Mouse (Mus musculus) megakaryocyte, embryonic 14.5 days (primary cell): ENCODE measurements at regions not wholly inside any gene's neighbourhood (a gene's known extent, or its start where the extent isn't known, plus 50 kb on each side); places are given as distances from the start of the nearest gene placed in this dataset.

Source experiments
- FLI1 ChIP-seq: IDR thresholded peaks from 2 replicates; pipeline ENCODE4 v1.6.1; 2012; ENCODE audit warnings: low read length, inconsistent platforms, mixed read lengths
- GATA1 ChIP-seq: IDR thresholded peaks from 3 replicates; pipeline ENCODE4 v1.6.1; 2012; ENCODE audit warnings: mixed read lengths, low read length, inconsistent platforms, borderline replicate concordance

DNA sequence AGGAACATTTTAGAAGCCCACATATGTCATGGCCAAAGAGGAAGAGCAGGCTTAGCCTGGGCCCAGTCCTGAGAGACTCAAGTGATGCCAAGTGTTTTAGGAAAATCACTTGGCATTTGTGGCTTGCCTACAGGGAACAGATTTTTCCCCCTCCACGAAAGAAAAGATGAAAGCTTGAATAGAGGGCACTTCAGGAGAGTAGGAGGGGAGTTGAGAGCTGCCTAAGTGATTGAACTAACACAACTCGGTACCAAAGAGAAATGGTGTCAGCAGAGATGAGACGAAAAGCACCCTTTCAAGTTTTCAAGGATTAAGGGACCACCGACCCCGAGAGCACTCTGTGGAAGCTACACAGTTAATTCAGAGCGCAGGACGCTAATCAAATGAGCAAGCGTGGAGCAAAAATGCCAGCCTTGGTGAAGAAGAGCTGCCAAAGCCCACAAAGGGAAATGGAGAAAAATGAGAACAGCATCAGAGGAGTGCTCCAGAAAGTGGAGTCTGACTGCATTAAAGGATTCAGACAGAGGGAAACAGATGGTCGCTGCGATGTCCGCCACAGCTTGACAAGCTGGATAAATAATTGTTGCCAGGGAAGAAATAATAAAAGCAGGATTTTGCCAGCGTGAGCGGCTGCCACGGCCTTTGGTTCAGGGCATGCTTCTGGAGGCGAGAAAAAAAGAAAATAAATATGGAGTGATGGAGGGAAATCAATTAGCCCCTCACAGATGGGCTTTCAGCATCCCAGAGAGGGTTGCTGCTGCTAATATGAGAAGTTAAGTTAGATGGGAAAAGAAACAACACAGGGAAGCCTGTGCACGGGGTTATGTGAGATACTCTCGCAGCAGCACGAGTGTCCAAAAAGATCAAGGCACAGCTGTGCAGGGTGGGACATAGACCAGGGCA lies 1471.6 kb upstream of the Gm7489 start:
- TF ChIP-seq GATA1 = no peak
- TF ChIP-seq FLI1 = no peak
